Mouse (Mus musculus) embryonic facial prominence, embryonic 15.5 days (tissue): ENCODE measurements at regions not wholly inside any gene's neighbourhood (a gene's known extent, or its start where the extent isn't known, plus 50 kb on each side); places are given as distances from the start of the nearest gene placed in this dataset.
"Not testable (repeated sequence)": the region's sequence is repeated elsewhere in the genome, so short reads cannot be mapped to it uniquely, and the experiment has no call there.

Experiments
- ATAC-seq: fragments of 200-750 bp; cut with Nextera tagmentation; 2 replicates; pipeline ENCODE4 v1.8.0; 2017; ENCODE audit warnings: low read depth, moderate TSS enrichment; ENCODE audit not compliant: insufficient number of reproducible peaks, low FRiP score, low TSS enrichment
- H3K27ac ChIP-seq: fragments of 300-500 bp; sonication (generic); replicated peaks from 2 replicates; pipeline ENCODE4 v1.5.1; 2015; ENCODE audit warnings: mild to moderate bottlenecking, inconsistent platforms
- H3K27me3 ChIP-seq: fragments of 300-500 bp; sonication (generic); 2 replicates; pipeline ENCODE4 v1.6.1; 2015; ENCODE audit warnings: inconsistent platforms
- H3K36me3 ChIP-seq: fragments of 300-500 bp; sonication (generic); 2 replicates; pipeline ENCODE4 v1.6.1; 2015; ENCODE audit warnings: mild to moderate bottlenecking, inconsistent platforms
- H3K4me1 ChIP-seq: fragments of 300-500 bp; sonication (generic); 2 replicates; pipeline ENCODE4 v1.6.1; 2015; ENCODE audit warnings: inconsistent platforms
- H3K4me2 ChIP-seq: fragments of 300-500 bp; sonication (generic); replicated peaks from 2 replicates; pipeline ENCODE4 v1.6.1; 2015; ENCODE audit warnings: mild to moderate bottlenecking, inconsistent platforms
- H3K4me3 ChIP-seq: fragments of 300-500 bp; sonication (generic); replicated peaks from 2 replicates; pipeline ENCODE4 v1.5.1; 2015; ENCODE audit warnings: mild to moderate bottlenecking, inconsistent platforms
- H3K9ac ChIP-seq: fragments of 300-500 bp; sonication (generic); 2 replicates; pipeline ENCODE4 v1.6.1; 2015; ENCODE audit warnings: inconsistent platforms
- H3K9me3 ChIP-seq: fragments of 300-500 bp; sonication (generic); replicated peaks from 2 replicates; pipeline ENCODE4 v1.6.1; 2016; ENCODE audit warnings: inconsistent platforms
- WGBS: fragments of 180-500 bp; shearing (Covaris S2); methylation state at CpG from one replicate; pipeline ENCODE4 v1.1.7; 2015; 5-methylcytosine and 5-hydroxymethylcytosine counted together

- H3K36me3 ChIP-seq, H3K4me1 ChIP-seq, H3K4me2 ChIP-seq, H3K27me3 ChIP-seq, H3K27ac ChIP-seq, H3K9ac ChIP-seq, H3K4me3 ChIP-seq, H3K9me3 ChIP-seq: not testable (repeated sequence)
- ATAC-seq: 0 out of 2 replicates have a peak, but pooled peaks have one; percentile 51
- WGBS: 44% methylated on average over 4 of the region's 7 CpGs
Measured at GRCm38 (mm10) chr17:13492649-13493277, 138.4 kb downstream of the Tcp10c start.

GRCm38 (mm10) chr17:13493866-13494265 lies 139.5 kb downstream of the Tcp10c start:
- H3K4me2 ChIP-seq, H3K4me1 ChIP-seq, H3K27ac ChIP-seq, H3K9ac ChIP-seq, H3K36me3 ChIP-seq, H3K27me3 ChIP-seq, ATAC-seq, H3K9me3 ChIP-seq, H3K4me3 ChIP-seq: not testable (repeated sequence)
- WGBS: 92% methylated on average over 3 of the region's 3 CpGs

GRCm38 (mm10) chr17:13494475-13494874 lies 140.1 kb downstream of the Tcp10c start:
- not testable (repeated sequence) for H3K4me3 ChIP-seq, ATAC-seq, H3K27me3 ChIP-seq, H3K36me3 ChIP-seq, H3K4me1 ChIP-seq, H3K4me2 ChIP-seq, H3K9ac ChIP-seq, H3K9me3 ChIP-seq, H3K27ac ChIP-seq
- no CpG with 5 or more reads among the region's 1 CpGs for WGBS

GRCm38 (mm10) chr17:13504365-13504764 lies 150.0 kb downstream of the Tcp10c start:
- H3K4me3 ChIP-seq, H3K4me2 ChIP-seq, H3K9ac ChIP-seq, H3K27me3 ChIP-seq, H3K9me3 ChIP-seq, ATAC-seq, H3K36me3 ChIP-seq, H3K4me1 ChIP-seq: not testable (repeated sequence)
- H3K27ac ChIP-seq: peak overlapping the region; percentile 72; the same call in 1 of the 2 replicates
- 39% methylated on average over 1 of the region's 1 CpGs for WGBS

- not testable (repeated sequence) for H3K9me3 ChIP-seq, H3K36me3 ChIP-seq, H3K9ac ChIP-seq, H3K27me3 ChIP-seq, H3K4me1 ChIP-seq, H3K4me3 ChIP-seq, H3K4me2 ChIP-seq
- peak; percentile 48; the same call in 1 of the 2 replicates for ATAC-seq
- peak overlapping the region; percentile 31; the same call in 1 of the 2 replicates for H3K27ac ChIP-seq
- 20% methylated on average over 8 of the region's 9 CpGs for WGBS
Measured at GRCm38 (mm10) chr17:13504827-13505268, 150.5 kb downstream of the Tcp10c start.

GRCm38 (mm10) chr17:13507397-13508063 lies 153.2 kb downstream of the Tcp10c start:
- ATAC-seq, H3K4me3 ChIP-seq, H3K4me1 ChIP-seq, H3K27ac ChIP-seq, H3K9ac ChIP-seq, H3K36me3 ChIP-seq, H3K4me2 ChIP-seq, H3K9me3 ChIP-seq, H3K27me3 ChIP-seq: not testable (repeated sequence)
- 19% methylated on average over 2 of the region's 3 CpGs for WGBS

- not testable (repeated sequence) for H3K9ac ChIP-seq, H3K4me2 ChIP-seq, H3K4me3 ChIP-seq, ATAC-seq, H3K9me3 ChIP-seq, H3K36me3 ChIP-seq, H3K4me1 ChIP-seq, H3K27me3 ChIP-seq, H3K27ac ChIP-seq
- 77% methylated on average over 3 of the region's 5 CpGs for WGBS
Measured at GRCm38 (mm10) chr17:13519409-13520201, 165.2 kb downstream of the Tcp10c start.

GRCm38 (mm10) chr17:13532579-13532978 lies 178.2 kb downstream of the Tcp10c start:
- not testable (repeated sequence) for H3K27ac ChIP-seq, H3K4me3 ChIP-seq, H3K9ac ChIP-seq, H3K9me3 ChIP-seq, H3K36me3 ChIP-seq, H3K4me2 ChIP-seq, H3K27me3 ChIP-seq, H3K4me1 ChIP-seq, ATAC-seq
- 74% methylated on average over 5 of the region's 5 CpGs for WGBS

GRCm38 (mm10) chr17:13540446-13541241 lies 186.3 kb downstream of the Tcp10c start:
- Histone ChIP-seq H3K27me3 (no peaks in the 10 kb centered on the region), H3K9ac (no peak overlapping the region), H3K4me2 (no peak overlapping the region), H3K27ac (no peak overlapping the region), H3K9me3 (peaks cover 24% of the 10 kb centered on the region), H3K36me3 (no peaks in the 10 kb centered on the region), H3K4me3 (no peak overlapping the region), H3K4me1 (no peaks in the 10 kb centered on the region)
- WGBS: 74% methylated on average over 7 of the region's 7 CpGs
- no peak for ATAC-seq

- H3K9ac ChIP-seq: no peak overlapping the region
- peaks cover 24% of the 10 kb centered on the region for H3K9me3 ChIP-seq
- no peak overlapping the region for H3K4me2 ChIP-seq
- 65% methylated on average over 12 of the region's 12 CpGs for WGBS
- H3K36me3 ChIP-seq: no peaks in the 10 kb centered on the region
- H3K4me3 ChIP-seq: no peak overlapping the region
- H3K27ac ChIP-seq: no peak overlapping the region
- H3K4me1 ChIP-seq: no peaks in the 10 kb centered on the region
- no peaks in the 10 kb centered on the region for H3K27me3 ChIP-seq
- no peak for ATAC-seq
Measured at GRCm38 (mm10) chr17:13541249-13541648, 186.9 kb downstream of the Tcp10c start.

- Histone ChIP-seq H3K9me3 (peaks cover 31% of the 10 kb centered on the region), H3K36me3 (no peaks in the 10 kb centered on the region), H3K4me3 (no peak overlapping the region), H3K27me3 (no peaks in the 10 kb centered on the region), H3K4me2 (no peak overlapping the region), H3K27ac (no peak overlapping the region), H3K9ac (no peak overlapping the region), H3K4me1 (no peaks in the 10 kb centered on the region)
- ATAC-seq: no peak
Measured at GRCm38 (mm10) chr17:13542261-13542660, 187.9 kb downstream of the Tcp10c start.
